Mouse (Mus musculus): ENCODE measurements around the gene Ppp3ca. TPM values are rescaled to one million over a fixed set of nuclear protein-coding genes. Genes with fewer than 3 reads are reported as not detected.
A peak's percentile ranks its signal among the peaks of the same experiment; 100 is the strongest.

Gene Ppp3ca
- polyA plus RNA-seq, 1 experiment from 2014 or later: 11.3 TPM

DNA sequence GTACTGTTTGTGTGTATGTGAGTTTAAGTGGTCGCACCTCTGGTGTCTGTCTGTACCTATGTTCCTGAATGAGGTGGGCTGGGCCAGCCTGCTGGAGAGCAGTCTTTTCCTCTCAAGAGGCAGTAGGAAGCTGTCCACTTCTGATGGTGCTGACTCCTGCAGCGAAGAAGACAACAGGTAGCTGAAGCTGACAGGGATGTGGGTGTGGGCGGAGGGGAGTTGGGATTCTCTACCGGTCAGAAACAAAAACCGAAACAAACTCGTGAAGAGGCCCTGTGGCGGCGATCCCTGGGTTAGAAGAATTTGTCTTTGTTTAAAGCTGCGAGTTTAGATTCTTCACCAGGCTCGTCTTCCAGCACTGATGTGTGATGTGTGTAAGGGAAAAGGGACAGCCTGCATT is 60.1 kb downstream of the Ppp3ca start:
- DNase-seq: no peak
- H3K4me2 ChIP-seq: no peak overlapping the region
- H3K36me3 ChIP-seq: no peaks in the 10 kb centered on the region
- H3K9ac ChIP-seq: no peak overlapping the region
- 60% methylated on average over 10 of the region's 10 CpGs for WGBS (ENCODE audit: insufficient replicate concordance)
- no peaks in the 10 kb centered on the region for H3K9me3 ChIP-seq (replicated peaks)
- H3K4me1 ChIP-seq (replicated peaks): peaks cover 6% of the 10 kb centered on the region
- no peak for ATAC-seq (ENCODE audit: low read depth)
- H3K4me3 ChIP-seq (replicated peaks): no peak overlapping the region
- H3K27me3 ChIP-seq: no peaks in the 10 kb centered on the region
- H3K27ac ChIP-seq: no peak overlapping the region

DNA sequence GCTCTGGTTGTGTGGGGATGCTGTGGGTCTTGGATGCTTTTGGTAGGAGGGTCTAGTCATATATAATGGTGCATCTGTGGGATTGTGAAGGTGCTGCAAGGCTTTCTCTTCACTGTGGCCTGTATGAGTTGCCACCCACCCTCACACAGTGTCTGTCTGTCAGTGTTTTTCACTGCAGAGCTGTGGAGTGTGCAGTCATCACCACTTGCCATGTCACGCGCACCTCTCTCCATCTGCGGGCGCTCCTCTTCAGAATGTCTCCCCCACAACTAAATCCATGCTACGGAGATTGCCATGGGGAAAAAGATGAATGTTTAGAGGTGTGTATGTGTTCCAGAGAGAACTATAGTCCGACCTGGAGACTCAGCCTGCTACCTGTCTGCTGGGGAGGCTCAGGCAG is 61.7 kb downstream of the Ppp3ca start:
- Histone ChIP-seq H3K9me3 (replicated peaks) (no peaks in the 10 kb centered on the region), H3K27ac (no peak overlapping the region), H3K27me3 (no peaks in the 10 kb centered on the region), H3K4me2 (no peak overlapping the region), H3K36me3 (no peaks in the 10 kb centered on the region), H3K4me3 (replicated peaks) (no peak overlapping the region), H3K9ac (no peak overlapping the region), H3K4me1 (replicated peaks) (no peaks in the 10 kb centered on the region; the same call in 1 of the 2 replicates)
- DNase-seq (no peak), ATAC-seq (ENCODE audit: low read depth) (no peak)
- 80% methylated on average over 6 of the region's 6 CpGs for WGBS (ENCODE audit: insufficient replicate concordance)

DNA sequence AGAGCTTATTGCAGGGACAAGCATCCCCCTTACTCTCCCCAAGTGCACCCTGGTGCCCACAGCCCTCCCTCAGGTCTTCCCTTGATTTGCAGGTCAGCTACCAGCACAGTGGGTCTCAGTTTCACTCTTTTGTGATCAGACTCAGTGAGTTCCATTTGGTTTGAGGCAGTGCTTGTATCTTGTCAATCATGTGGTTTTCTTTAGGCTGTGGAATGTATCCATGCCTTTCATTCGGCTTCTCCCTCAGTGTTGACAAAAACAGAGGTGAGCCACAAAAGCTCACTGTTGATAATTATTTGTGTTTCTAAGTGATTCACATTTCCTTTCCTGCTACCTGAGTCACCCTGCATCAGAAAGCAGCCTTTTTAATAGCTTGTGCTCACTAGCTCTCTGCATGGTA is 66.1 kb downstream of the Ppp3ca start:
- no peak overlapping the region for H3K4me2 ChIP-seq
- no peak overlapping the region for H3K9ac ChIP-seq
- no peaks in the 10 kb centered on the region for H3K27me3 ChIP-seq
- no peak for DNase-seq
- no peaks in the 10 kb centered on the region for H3K9me3 ChIP-seq (replicated peaks)
- no peak overlapping the region for H3K4me3 ChIP-seq (replicated peaks)
- 54% methylated on average over 1 of the region's 1 CpGs for WGBS (ENCODE audit: insufficient replicate concordance)
- H3K27ac ChIP-seq: no peak overlapping the region
- H3K4me1 ChIP-seq (replicated peaks): no peaks in the 10 kb centered on the region; the same call in 1 of the 2 replicates
- ATAC-seq (ENCODE audit: low read depth): no peak
- no peaks in the 10 kb centered on the region for H3K36me3 ChIP-seq

DNA sequence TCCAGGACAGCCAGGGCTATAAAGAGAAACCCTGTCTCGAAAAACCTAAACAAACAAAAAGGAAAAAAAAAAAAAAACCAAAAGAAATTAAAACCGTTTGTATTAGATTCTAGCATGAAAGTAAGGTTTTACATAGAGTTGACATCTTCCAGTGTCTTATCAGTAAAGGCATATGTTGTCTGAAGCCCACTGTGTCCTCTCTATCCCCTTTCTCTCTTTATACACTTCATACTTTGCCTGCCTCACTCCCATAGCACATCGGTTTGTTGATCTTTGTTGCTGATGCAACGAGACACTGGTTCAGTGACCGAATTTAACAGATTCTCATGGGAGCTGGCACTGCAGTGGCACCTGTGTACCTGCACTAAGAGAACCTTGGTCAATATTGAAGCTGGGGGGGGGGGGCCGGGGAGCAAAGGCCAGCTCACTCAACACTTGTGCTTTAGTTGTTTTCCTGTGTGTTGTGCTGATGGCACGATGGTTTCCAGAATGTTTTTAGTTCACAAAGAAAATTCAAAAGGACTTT is 66.9 kb downstream of the Ppp3ca start:
- Histone ChIP-seq H3K9ac (no peak overlapping the region), H3K9me3 (replicated peaks) (no peaks in the 10 kb centered on the region), H3K27ac (no peak overlapping the region), H3K4me3 (replicated peaks) (no peak overlapping the region), H3K36me3 (no peaks in the 10 kb centered on the region), H3K27me3 (no peaks in the 10 kb centered on the region), H3K4me2 (no peak overlapping the region), H3K4me1 (replicated peaks) (peaks cover 5% of the 10 kb centered on the region)
- DNase-seq (no peak), ATAC-seq (ENCODE audit: low read depth) (0 out of 2 replicates have a peak, but pooled peaks have one; percentile 41)
- 33% methylated on average over 7 of the region's 7 CpGs for WGBS (ENCODE audit: insufficient replicate concordance)

DNA sequence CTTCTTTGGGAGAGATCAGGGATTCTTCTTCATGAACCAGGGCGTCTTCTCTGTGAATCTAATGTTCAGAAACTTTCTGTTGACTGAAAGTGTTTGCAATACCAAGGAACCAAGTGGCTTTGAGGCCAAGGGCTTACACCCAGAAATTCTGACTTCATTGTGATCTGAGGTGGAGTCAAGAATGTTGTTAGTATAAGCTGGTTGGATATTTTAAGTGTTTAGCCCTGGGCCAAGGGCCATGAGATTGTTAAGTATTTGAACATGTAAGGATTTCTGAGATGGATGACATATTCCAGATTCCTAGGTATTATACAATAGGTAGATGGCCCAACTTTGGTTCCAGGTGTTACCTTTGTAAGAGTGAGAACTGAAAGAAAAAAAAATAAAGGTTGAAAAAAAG is 68.5 kb downstream of the Ppp3ca start:
- Histone ChIP-seq H3K27ac (no peak overlapping the region), H3K9ac (no peak overlapping the region), H3K9me3 (replicated peaks) (no peaks in the 10 kb centered on the region), H3K4me3 (replicated peaks) (no peak overlapping the region), H3K4me2 (no peak overlapping the region), H3K4me1 (replicated peaks) (peaks cover 15% of the 10 kb centered on the region), H3K36me3 (no peaks in the 10 kb centered on the region), H3K27me3 (no peaks in the 10 kb centered on the region)
- 77% methylated on average over 1 of the region's 1 CpGs for WGBS (ENCODE audit: insufficient replicate concordance)
- ATAC-seq (ENCODE audit: low read depth) (no peak), DNase-seq (no peak)

DNA sequence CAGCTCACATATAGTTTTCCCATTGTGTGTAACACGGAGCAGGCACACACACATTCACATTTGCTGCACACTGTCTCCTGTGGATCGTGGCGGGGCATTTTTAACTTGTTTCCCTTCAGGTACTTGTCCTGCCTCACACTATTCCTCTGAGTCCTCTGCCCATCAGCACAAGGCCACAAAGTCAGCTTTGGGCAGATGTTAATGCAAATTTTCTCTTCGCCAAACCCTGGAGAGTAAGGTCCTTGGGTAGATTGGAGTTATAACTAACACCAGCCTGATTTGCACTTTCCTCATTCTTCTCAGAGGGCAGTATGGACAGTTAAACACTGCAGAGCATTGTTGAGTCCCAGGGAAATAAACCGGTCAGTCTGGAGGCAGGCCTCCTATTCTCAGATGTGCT is 69.0 kb downstream of the Ppp3ca start:
- DNase-seq (no peak), ATAC-seq (ENCODE audit: low read depth) (no peak)
- Histone ChIP-seq H3K4me3 (replicated peaks) (no peak overlapping the region), H3K4me2 (no peak overlapping the region), H3K36me3 (no peaks in the 10 kb centered on the region), H3K27me3 (no peaks in the 10 kb centered on the region), H3K27ac (no peak overlapping the region), H3K9me3 (replicated peaks) (no peaks in the 10 kb centered on the region), H3K9ac (no peak overlapping the region), H3K4me1 (replicated peaks) (peaks cover 15% of the 10 kb centered on the region)
- 70% methylated on average over 5 of the region's 5 CpGs for WGBS (ENCODE audit: insufficient replicate concordance)

DNA sequence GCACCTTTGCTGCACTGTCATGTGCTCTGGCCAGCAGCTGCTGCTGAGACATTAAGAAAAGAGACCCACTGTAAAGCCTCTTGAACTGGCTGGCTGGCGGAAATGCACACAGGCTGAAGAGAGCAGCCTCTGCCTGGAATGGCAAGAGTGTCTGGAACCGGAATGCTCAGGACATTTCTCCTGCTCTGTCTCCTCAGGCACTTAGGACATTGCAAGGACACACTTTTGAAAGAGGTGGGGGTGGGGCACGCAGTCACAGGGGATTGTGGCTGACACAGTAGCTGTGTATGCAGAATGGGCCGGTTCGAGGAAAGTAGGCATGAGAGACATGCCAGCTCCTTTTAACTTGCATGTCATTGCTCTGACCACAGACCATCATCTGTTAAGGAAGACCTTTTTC is 71.7 kb downstream of the Ppp3ca start:
- H3K27me3 ChIP-seq: no peaks in the 10 kb centered on the region
- peaks cover 21% of the 10 kb centered on the region for H3K4me1 ChIP-seq (replicated peaks)
- 62% methylated on average over 5 of the region's 5 CpGs for WGBS (ENCODE audit: insufficient replicate concordance)
- DNase-seq (no peak), ATAC-seq (ENCODE audit: low read depth) (no peak)
- H3K4me2 ChIP-seq: no peak overlapping the region
- H3K9ac ChIP-seq: no peak overlapping the region
- H3K36me3 ChIP-seq: no peaks in the 10 kb centered on the region
- H3K27ac ChIP-seq: no peak overlapping the region
- no peaks in the 10 kb centered on the region for H3K9me3 ChIP-seq (replicated peaks)
- H3K4me3 ChIP-seq (replicated peaks): no peak overlapping the region

DNA sequence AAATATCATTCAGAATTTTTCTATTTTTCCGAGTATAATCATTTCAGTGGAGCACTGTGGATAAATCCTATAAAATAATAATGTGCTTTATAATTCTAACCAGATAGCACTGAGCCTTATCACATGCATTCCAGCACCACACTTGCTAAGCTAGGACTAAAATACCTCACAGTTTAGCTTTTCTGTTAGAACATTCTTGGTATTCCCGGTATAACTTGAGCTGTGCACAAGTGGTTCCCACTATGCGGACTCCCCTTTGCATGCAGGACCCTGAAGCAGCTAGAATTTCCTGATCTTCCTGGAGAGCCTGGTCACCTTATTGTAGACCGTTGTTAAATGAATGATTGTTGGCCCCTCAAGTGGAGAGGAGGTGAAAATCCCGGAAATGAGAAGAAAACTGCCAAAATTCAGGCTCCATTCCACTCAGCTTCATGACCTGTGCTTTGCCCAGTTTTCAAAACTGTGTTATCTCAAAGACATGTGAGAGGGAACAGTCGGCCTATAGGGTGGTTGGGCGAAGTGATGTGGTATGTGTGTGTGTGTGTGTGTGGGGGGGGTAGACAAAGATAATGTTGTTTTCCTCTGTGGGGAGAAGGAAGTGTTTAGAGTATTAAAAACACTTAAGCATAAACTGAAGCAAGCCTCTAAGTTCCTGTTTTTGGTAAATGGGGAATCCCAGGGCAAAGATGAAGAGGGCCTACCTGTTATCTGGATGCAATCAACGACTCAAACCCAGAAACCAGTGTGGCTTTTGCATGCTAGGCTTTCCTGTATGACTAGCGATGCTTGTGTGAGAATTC is 72.5 kb downstream of the Ppp3ca start:
- Histone ChIP-seq H3K9me3 (replicated peaks) (no peaks in the 10 kb centered on the region), H3K9ac (no peak overlapping the region)

DNA sequence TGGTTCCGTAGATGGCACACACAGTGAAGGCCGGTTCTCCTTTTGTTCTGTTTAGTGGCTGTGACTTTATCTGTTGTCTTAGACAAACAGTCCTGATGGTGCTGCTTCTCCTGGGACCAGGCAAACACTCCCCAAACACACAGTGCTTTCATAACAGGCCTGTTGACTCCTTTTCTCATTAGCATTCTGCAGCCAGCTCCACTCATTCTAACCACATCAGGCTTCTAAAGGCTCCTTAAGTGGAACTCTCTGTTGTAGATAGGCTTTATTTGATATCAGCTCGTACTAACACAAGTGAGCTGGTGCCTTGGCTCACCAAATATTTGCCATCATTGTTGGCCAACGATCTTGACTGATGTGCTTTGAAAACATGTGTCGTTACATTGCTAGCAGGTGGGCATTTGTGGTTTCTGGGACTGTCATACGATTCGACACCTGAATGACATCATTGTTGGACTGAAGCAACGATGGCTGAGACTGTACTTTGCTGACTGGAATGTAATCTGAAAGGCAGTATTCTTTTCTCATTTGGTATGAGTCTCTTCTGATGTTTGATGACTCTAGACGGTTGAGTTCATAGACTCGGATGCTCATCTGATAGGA is 74.5 kb downstream of the Ppp3ca start:
- Histone ChIP-seq H3K27ac (no peak overlapping the region), H3K9ac (no peak overlapping the region), H3K4me3 (replicated peaks) (no peak overlapping the region), H3K27me3 (no peaks in the 10 kb centered on the region), H3K4me1 (replicated peaks) (peaks cover 24% of the 10 kb centered on the region), H3K36me3 (no peaks in the 10 kb centered on the region), H3K9me3 (replicated peaks) (no peaks in the 10 kb centered on the region), H3K4me2 (no peak overlapping the region)
- DNase-seq (no peak), ATAC-seq (ENCODE audit: low read depth) (no peak)
- WGBS (ENCODE audit: insufficient replicate concordance): 63% methylated on average over 10 of the region's 10 CpGs

More for the DNA sequence above, 72.5 kb downstream of the Ppp3ca start:
- no peak overlapping the region for H3K27ac ChIP-seq
- no peak for DNase-seq
- H3K27me3 ChIP-seq: no peaks in the 10 kb centered on the region
- no peak overlapping the region for H3K4me3 ChIP-seq (replicated peaks)
- H3K4me1 ChIP-seq (replicated peaks): peaks cover 24% of the 10 kb centered on the region
- WGBS (ENCODE audit: insufficient replicate concordance): 43% methylated on average over 9 of the region's 9 CpGs
- no peak overlapping the region for H3K4me2 ChIP-seq
- ATAC-seq (ENCODE audit: low read depth): no peak
- H3K36me3 ChIP-seq: no peaks in the 10 kb centered on the region

DNA sequence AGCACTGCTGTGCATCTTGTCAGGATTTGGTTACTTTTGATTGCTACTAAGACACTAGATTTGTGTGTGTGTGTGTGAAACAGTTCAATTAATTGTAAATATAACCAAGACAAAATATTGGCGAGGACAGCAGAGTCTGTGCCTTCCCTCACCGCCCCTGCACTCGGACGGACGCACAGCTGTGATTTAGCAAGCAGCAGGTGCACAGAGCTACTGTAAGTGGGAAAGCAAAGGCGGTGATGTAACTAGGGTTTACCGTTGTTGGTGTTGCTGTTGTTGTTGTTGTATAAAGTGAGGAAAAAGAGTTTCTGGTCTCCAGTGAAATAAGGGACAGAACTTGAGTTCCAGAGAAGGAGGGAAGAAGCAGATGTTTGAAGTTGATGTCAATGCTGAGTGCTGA is 75.5 kb downstream of the Ppp3ca start:
- ATAC-seq (ENCODE audit: low read depth) (no peak), DNase-seq (no peak)
- Histone ChIP-seq H3K36me3 (no peaks in the 10 kb centered on the region), H3K9me3 (replicated peaks) (no peaks in the 10 kb centered on the region), H3K27ac (no peak overlapping the region), H3K4me1 (replicated peaks) (peaks cover 27% of the 10 kb centered on the region), H3K4me2 (no peak overlapping the region), H3K4me3 (replicated peaks) (no peak overlapping the region), H3K9ac (no peak overlapping the region), H3K27me3 (no peaks in the 10 kb centered on the region)
- 68% methylated on average over 7 of the region's 7 CpGs for WGBS (ENCODE audit: insufficient replicate concordance)

DNA sequence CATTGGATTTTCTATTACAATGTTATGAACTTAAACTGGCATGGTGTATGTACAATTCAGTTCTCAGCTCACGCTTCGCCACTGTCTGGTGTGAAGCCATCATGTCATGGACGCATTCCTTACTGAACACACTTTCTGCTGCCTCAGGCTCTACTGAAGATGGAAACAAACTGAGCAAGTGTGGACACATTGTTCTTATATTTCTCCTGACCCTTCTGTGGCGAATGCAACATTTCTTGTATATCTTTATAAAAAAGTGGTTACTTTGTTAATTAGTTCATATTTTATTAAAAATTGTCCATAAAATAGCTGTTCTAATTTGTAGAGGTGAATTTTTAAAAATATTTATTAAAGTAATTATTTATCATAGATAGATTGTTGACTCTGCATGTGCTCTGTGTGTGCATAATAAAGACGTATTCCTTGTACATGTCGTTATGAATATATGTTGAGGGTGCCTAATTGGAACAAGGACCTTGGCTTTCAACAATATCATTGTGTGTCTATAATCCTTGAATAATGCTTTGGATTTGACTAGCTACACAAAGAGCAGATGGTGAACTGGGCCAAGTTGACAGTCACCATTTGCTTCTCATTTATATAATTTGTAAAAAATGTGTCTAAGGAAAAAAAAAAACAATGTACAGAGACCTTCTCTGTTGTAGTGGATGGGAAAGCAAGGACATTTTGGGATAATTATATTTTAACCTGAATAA is 79.0 kb downstream of the Ppp3ca start:
- WGBS (ENCODE audit: insufficient replicate concordance): 80% methylated on average over 6 of the region's 6 CpGs
- no peak for ATAC-seq (ENCODE audit: low read depth)
- no peak for DNase-seq

More for the DNA sequence above, 79.0 kb downstream of the Ppp3ca start:
- H3K9me3 ChIP-seq (replicated peaks): no peaks in the 10 kb centered on the region
- no peak overlapping the region for H3K4me2 ChIP-seq
- no peaks in the 10 kb centered on the region for H3K27me3 ChIP-seq
- no peaks in the 10 kb centered on the region for H3K36me3 ChIP-seq
- H3K4me1 ChIP-seq (replicated peaks): peaks cover 12% of the 10 kb centered on the region; the same call in 1 of the 2 replicates
- no peak overlapping the region for H3K4me3 ChIP-seq (replicated peaks)
- H3K9ac ChIP-seq: no peak overlapping the region
- no peak overlapping the region for H3K27ac ChIP-seq
